Mouse (Mus musculus) hindbrain, postnatal 0 days (tissue): ENCODE data around the gene Fam83d. TPM values are rescaled to one million over a fixed set of nuclear protein-coding genes. Genes with fewer than 3 reads are reported as not detected.

Source experiments
- ATAC-seq: fragments of 200-750 bp; cut with Nextera tagmentation; 2 replicates; pipeline ENCODE4 v1.8.0; 2017; ENCODE audit warnings: mild to moderate bottlenecking, moderate TSS enrichment, moderate library complexity
- DNase-seq: peaks from one replicate; pipeline ENCODE4 v3.0.0-alpha.2; 2015; ENCODE audit warnings: low spot score
- H3K27ac ChIP-seq: fragments of 300-500 bp; sonication (generic); 2 replicates; pipeline ENCODE4 v1.5.1; 2014; ENCODE audit warnings: mild to moderate bottlenecking
- H3K27me3 ChIP-seq: fragments of 300-500 bp; sonication (generic); 2 replicates; pipeline ENCODE4 v1.6.1; 2014; ENCODE audit warnings: low read length, mixed read lengths; ENCODE audit not compliant: insufficient read depth
- H3K36me3 ChIP-seq: fragments of 300-500 bp; sonication (generic); 2 replicates; pipeline ENCODE4 v1.6.1; 2014; ENCODE audit warnings: low read length, mixed read lengths; ENCODE audit not compliant: insufficient read depth
- H3K4me1 ChIP-seq: fragments of 300-500 bp; sonication (generic); 2 replicates; pipeline ENCODE4 v1.6.1; 2014; ENCODE audit warnings: antibody characterized with exemption, low read length, mixed read lengths; ENCODE audit not compliant: insufficient read depth
- H3K4me2 ChIP-seq: fragments of 300-500 bp; sonication (generic); 2 replicates; pipeline ENCODE4 v1.6.1; 2014; ENCODE audit warnings: low read depth, mild to moderate bottlenecking, low read length, moderate library complexity, mixed read lengths
- H3K4me3 ChIP-seq: fragments of 300-500 bp; sonication (generic); 2 replicates; pipeline ENCODE4 v1.5.1; 2014; ENCODE audit warnings: low read length
- H3K9ac ChIP-seq: fragments of 300-500 bp; sonication (generic); replicated peaks from 2 replicates; pipeline ENCODE4 v1.6.1; 2014; ENCODE audit warnings: mild to moderate bottlenecking, low read length, moderate library complexity, mixed read lengths
- H3K9me3 ChIP-seq: fragments of 300-500 bp; sonication (generic); 2 replicates; pipeline ENCODE4 v1.6.1; 2016; ENCODE audit warnings: low read length, mixed read lengths
- CTCF ChIP-seq: IDR thresholded peaks from 2 replicates; pipeline ENCODE4 v1.5.1; 2016; ENCODE audit warnings: antibody characterized with exemption, control low read depth, low read depth
- WGBS: fragments of 180-500 bp; shearing (Covaris S2); extraction: QIAGEN DNeasy Blood & Tissue Kit; methylation state at CpG from one replicate; pipeline ENCODE4 v1.1.7; 2014; 5-methylcytosine and 5-hydroxymethylcytosine counted together
- polyA plus RNA-seq: library from polyadenylated mRNA; unstranded; fragments of >200 nt; fragmentation: Nextera tagmentation; extraction: Ambion mirVana; gene quantifications from 2 replicates; pipeline ENCODE4 v1.2.1, GENCODE M21; 2015
- total RNA-seq: library from RNA; depleted of rRNA; stranded (reverse); fragments of >200 nt; gene quantifications from 2 replicates; pipeline ENCODE4 v1.2.3, GENCODE M21; 2014

Gene Fam83d
- total and polyA plus RNA-seq, 2 experiments from 2014 or later = 6.7 to 18.8 TPM

- 73% methylated on average over 7 of the region's 7 CpGs for WGBS
- no peak overlapping the region for H3K9ac ChIP-seq
Observed at GRCm38 (mm10) chr2:158778349-158778748, 10.5 kb downstream of the Fam83d start.

DNA sequence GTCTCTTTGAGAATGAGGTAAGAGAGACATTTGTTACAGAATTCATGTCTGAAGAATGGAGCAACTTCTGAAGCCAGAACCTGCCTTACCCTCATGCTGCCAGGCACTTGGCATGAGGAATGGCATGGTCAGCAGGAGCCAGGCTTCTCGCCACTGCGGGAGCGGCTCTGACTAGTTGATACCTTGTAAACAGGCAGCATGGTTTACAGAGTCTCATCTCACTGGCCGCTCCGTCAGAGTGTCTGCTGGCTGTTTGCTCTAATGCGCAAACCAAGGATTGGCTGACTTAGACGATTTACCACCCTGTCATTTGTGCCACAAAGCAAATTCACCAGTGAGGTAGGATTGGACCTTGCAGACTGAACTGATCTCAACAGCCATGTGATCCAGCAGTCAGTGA is 13.2 kb downstream of the Fam83d start:
- Histone ChIP-seq H3K9ac (no peak overlapping the region), H3K4me3 (no peak overlapping the region), H3K9me3 (no peaks in the 10 kb centered on the region), H3K4me1 (no peaks in the 10 kb centered on the region), H3K4me2 (no peak overlapping the region), H3K27ac (no peak overlapping the region), H3K36me3 (no peaks in the 10 kb centered on the region), H3K27me3 (no peaks in the 10 kb centered on the region)
- WGBS = 83% methylated on average over 7 of the region's 7 CpGs
- no peak for TF ChIP-seq CTCF
- ATAC-seq (no peak), DNase-seq (no peak)

More at GRCm38 (mm10) chr2:158778349-158778748, 10.5 kb downstream of the Fam83d start:
- Histone ChIP-seq H3K4me3 (no peak overlapping the region), H3K4me1 (no peaks in the 10 kb centered on the region), H3K27me3 (no peaks in the 10 kb centered on the region), H3K36me3 (no peaks in the 10 kb centered on the region), H3K27ac (no peak overlapping the region), H3K4me2 (no peak overlapping the region), H3K9me3 (no peaks in the 10 kb centered on the region)
- no peak for TF ChIP-seq CTCF
- DNase-seq (no peak), ATAC-seq (no peak)

- no peak overlapping the region for H3K9ac ChIP-seq
- no peak overlapping the region for H3K4me3 ChIP-seq
- H3K9me3 ChIP-seq = no peaks in the 10 kb centered on the region
- no peaks in the 10 kb centered on the region for H3K27me3 ChIP-seq
- no peaks in the 10 kb centered on the region for H3K36me3 ChIP-seq
- 69% methylated on average over 14 of the region's 14 CpGs for WGBS
- DNase-seq (no peak), ATAC-seq (no peak)
- TF ChIP-seq CTCF = no peak
- no peaks in the 10 kb centered on the region for H3K4me1 ChIP-seq
- no peak overlapping the region for H3K27ac ChIP-seq
- no peak overlapping the region for H3K4me2 ChIP-seq
Observed at GRCm38 (mm10) chr2:158786927-158787795, 19.3 kb downstream of the Fam83d start.

DNA sequence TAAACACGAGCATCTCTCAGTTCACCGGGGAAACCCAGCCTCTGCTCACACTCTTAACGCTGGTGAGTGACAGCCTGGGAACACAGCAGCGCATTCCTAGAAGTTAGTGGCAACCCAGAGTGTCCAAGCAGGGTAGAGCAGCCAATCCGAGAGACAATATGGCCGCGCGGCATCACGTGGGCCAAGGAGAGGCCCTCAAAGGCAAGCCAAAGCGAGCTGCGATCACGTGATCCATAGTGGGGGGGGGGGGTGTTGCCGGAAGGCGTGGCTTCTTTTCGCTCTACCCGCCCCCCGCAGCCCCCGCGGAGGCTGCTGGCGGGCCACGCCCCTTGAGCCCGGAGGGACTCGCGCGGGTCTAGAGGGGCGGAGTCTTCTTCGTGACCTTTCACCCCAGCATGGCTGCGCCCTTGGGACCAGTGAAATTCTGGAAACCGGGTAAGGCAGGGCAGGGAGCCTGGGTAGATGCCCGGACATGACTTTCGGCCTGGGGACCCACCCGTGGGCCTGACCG is 26.7 kb downstream of the Fam83d start, which contains the start of gene Dhx35:
Dhx35 (plus strand) TSS at position 314 of the 511 bp plus-strand sequence.
- ATAC-seq = peak; percentile 99
- no peaks in the 10 kb centered on the region for H3K36me3 ChIP-seq
- H3K4me3 ChIP-seq = peak within 1 kb of the TSS; percentile 80
- H3K4me1 ChIP-seq = peaks cover 7% of the 10 kb centered on the region
- 1% methylated on average over 31 of the region's 33 CpGs for WGBS
- H3K27me3 ChIP-seq = no peaks in the 10 kb centered on the region
- peak within 1 kb of the TSS; percentile 93 for H3K4me2 ChIP-seq
- no peaks in the 10 kb centered on the region for H3K9me3 ChIP-seq
- H3K9ac ChIP-seq = peak within 1 kb of the TSS; percentile 72
- TF ChIP-seq CTCF = no peak
- H3K27ac ChIP-seq = peak within 1 kb of the TSS; percentile 88
- peak; percentile 97 for DNase-seq

DNA sequence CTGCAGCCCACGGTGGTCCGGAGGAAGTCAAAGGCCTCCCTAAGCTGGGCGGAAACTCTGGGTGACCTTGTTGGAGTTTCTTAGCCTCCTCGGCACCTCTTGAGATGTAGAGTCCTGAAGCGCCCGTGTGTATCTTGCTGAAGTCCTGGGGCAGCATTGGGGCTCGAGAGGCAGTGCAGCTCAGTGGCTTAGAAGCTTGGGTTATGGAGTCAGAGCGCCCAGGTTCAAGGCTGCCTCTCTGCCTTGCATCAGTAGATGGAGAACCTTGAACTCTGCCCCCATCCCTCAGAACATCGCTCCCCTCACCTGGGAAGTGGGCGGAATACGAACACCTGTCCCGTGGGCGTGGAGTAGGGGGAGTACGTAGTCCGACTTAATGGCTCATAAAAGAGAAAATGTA is 27.1 kb downstream of the Fam83d start:
- DNase-seq = no peak
- 7% methylated on average over 15 of the region's 15 CpGs for WGBS

DNA sequence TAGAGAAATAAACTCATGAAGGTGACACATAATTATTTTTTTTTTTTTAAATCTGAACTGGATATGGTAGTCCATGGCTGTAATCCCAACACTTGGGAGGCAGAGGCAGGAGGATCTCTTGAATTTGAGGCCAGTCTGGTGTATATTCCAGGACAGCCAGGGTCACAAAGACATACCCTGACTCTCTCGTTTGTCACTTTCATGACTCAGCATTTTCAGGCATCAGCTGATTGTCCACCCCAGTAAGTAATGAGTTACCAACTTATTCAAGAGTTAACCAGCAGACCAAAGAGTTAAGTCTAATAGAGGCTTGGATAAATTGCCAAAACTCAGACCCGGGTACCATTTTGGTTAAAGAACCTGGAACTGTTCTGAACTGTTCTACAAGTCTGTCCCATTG is 28.0 kb downstream of the Fam83d start:
- DNase-seq = no peak
- Histone ChIP-seq H3K27ac (no peak overlapping the region), H3K9me3 (no peaks in the 10 kb centered on the region), H3K4me1 (peaks cover 7% of the 10 kb centered on the region), H3K4me2 (no peak overlapping the region), H3K9ac (no peak overlapping the region), H3K27me3 (no peaks in the 10 kb centered on the region), H3K4me3 (no peak overlapping the region), H3K36me3 (no peaks in the 10 kb centered on the region)
- 77% methylated on average over 2 of the region's 2 CpGs for WGBS
- no peak for TF ChIP-seq CTCF
- no peak for ATAC-seq

More for the DNA sequence above, 27.1 kb downstream of the Fam83d start:
- no peak for ATAC-seq
- peak overlapping the region; percentile 88 for H3K27ac ChIP-seq
- peak overlapping the region; percentile 72 for H3K9ac ChIP-seq
- no peaks in the 10 kb centered on the region for H3K9me3 ChIP-seq
- TF ChIP-seq CTCF = no peak
- H3K4me2 ChIP-seq = peak overlapping the region; percentile 93
- peaks cover 7% of the 10 kb centered on the region for H3K4me1 ChIP-seq
- H3K36me3 ChIP-seq = no peaks in the 10 kb centered on the region
- H3K27me3 ChIP-seq = no peaks in the 10 kb centered on the region
- H3K4me3 ChIP-seq = peak overlapping the region; percentile 80

DNA sequence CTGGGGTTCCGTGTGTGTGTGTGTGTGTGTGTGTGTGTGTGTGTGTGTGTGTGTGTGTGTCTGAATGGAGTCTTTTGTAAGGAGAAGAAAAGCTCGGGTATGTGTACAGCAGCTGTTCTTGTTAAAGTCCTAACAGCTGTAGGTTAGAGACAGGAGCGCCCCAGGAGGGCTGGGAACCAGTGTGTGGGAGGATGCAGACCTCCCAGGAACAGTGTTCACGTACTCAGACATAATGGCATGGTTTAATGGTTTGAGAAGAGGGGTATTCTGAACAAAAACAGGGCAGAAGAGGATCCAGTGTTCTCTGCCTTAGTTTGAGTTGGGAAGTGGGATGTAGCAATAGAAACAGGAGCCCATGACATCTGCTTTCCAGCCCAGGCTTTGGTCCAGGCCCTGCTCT is 31.4 kb downstream of the Fam83d start:
- Histone ChIP-seq H3K9me3 (no peaks in the 10 kb centered on the region), H3K4me1 (no peaks in the 10 kb centered on the region), H3K4me2 (no peak overlapping the region), H3K27me3 (no peaks in the 10 kb centered on the region), H3K9ac (no peak overlapping the region), H3K36me3 (peaks cover 12% of the 10 kb centered on the region; the same call in 1 of the 2 replicates), H3K4me3 (no peak overlapping the region), H3K27ac (no peak overlapping the region)
- no peak for ATAC-seq
- no peak for TF ChIP-seq CTCF
- peak; percentile 19 for DNase-seq
- WGBS = 36% methylated on average over 4 of the region's 4 CpGs
